Comparison of ENCODE assay signal across 29 mouse cellular contexts in genomic region chr7:131880150-131880549, GRCm38 (mm10).
DNase-seq lines count a peak whose midpoint lies in the region; ATAC-seq and TF ChIP-seq lines count a peak whose summit lies in the region.
"Had no signal": no experiment of that assay in that cellular context is flagged by ENCODE, and none has a peak within 500 bp of the region (broad histone marks: within the 10 kb centered on the region; RNA-seq: fewer than 3 reads in every experiment).

No protein-coding gene starts in this region.

- H3K27ac ChIP-seq in embryonic facial prominence, embryonic 14.5 days (replicated peaks; ENCODE audit: low read depth, low read length), result no peak overlapping the region
- no peak overlapping the region for H3K27ac ChIP-seq in stomach, embryonic 14.5 days (ENCODE audit: low read length)
- H3K27ac ChIP-seq in midbrain, embryonic 15.5 days, result no peak overlapping the region
- H3K27ac ChIP-seq: forebrain, embryonic 10.5 days; gastrocnemius, adult 2 months; heart, adult 2 months; heart, embryonic 13.5 days; hindbrain, embryonic 10.5 days; hindbrain, embryonic 15.5 days; liver, embryonic 14.5 days; midbrain, embryonic 10.5 days had no signal

- ATAC-seq in embryonic facial prominence, embryonic 14.5 days (ENCODE audit: low read depth), result peak; percentile 33; the same call in 1 of the 2 replicates
- ATAC-seq in stomach, embryonic 14.5 days (ENCODE audit: insufficient number of reproducible peaks, insufficient read depth, low FRiP score, low read depth), result peak; percentile 63; the same call in 1 of the 2 replicates
- no peak for ATAC-seq in midbrain, embryonic 15.5 days (replicated peaks)
- ATAC-seq: CD4-positive, CD25-positive, alpha-beta regulatory T cell, adult 4 months; forebrain, embryonic 16.5 days; inflammation-experienced regulatory T-cells, adult 6 months; midbrain, embryonic 16.5 days had no signal

- H3K9ac ChIP-seq in embryonic facial prominence, embryonic 14.5 days (ENCODE audit: low read depth, low read length), result no peak overlapping the region
- no peak overlapping the region for H3K9ac ChIP-seq in stomach, embryonic 14.5 days (replicated peaks; ENCODE audit: low read depth, low read length)
- no peak overlapping the region for H3K9ac ChIP-seq in midbrain, embryonic 15.5 days
- H3K9ac ChIP-seq: heart, embryonic 13.5 days; hindbrain, embryonic 15.5 days; liver, embryonic 14.5 days had no signal

- no peak for TF ChIP-seq CTCF in lung, adult 2 months (IDR thresholded peaks at IDR 0.05; ENCODE audit: insufficient read depth, low read length)

- DNase-seq in embryonic facial prominence, embryonic 14.5 days (ENCODE audit: low spot score), result no peak
- peak; percentile 15 for DNase-seq in lung, adult 2 months
- DNase-seq in lung, postnatal 10 days, result peak; percentile 48
- DNase-seq in retina, postnatal 1 day, result no peak
- DNase-seq in cerebellum, adult 9-10 months, result no peak
- DNase-seq: adrenal gland, adult 8-10 months; cerebellum, adult 2 months; cerebellum, postnatal 25 days; gastrocnemius, adult 2 months; heart, adult 2 months; heart, postnatal 10 days; kidney, adult 11 months; layer of hippocampus, adult 9-11 months; liver; right cerebral cortex, adult 18-20 months; spleen, adult 18-20 months; thymus, postnatal 14 days had no signal

- peaks cover 15% of the 10 kb centered on the region; the same call in 1 of the 2 replicates for H3K27me3 ChIP-seq in embryonic facial prominence, embryonic 14.5 days (replicated peaks; ENCODE audit: control insufficient read depth, insufficient read depth, low read length)
- no peaks in the 10 kb centered on the region for H3K27me3 ChIP-seq in stomach, embryonic 14.5 days (ENCODE audit: control insufficient read depth, insufficient read depth, low read length)
- H3K27me3 ChIP-seq in midbrain, embryonic 15.5 days (replicated peaks), result peaks cover 20% of the 10 kb centered on the region

- no peak overlapping the region for H3K4me2 ChIP-seq in embryonic facial prominence, embryonic 14.5 days (ENCODE audit: low read depth, low read length)
- no peak overlapping the region for H3K4me2 ChIP-seq in stomach, embryonic 14.5 days (replicated peaks; ENCODE audit: low read depth, low read length)
- no peak overlapping the region for H3K4me2 ChIP-seq in midbrain, embryonic 15.5 days
- H3K4me2 ChIP-seq: heart, embryonic 13.5 days; hindbrain, embryonic 15.5 days had no signal

- no peaks in the 10 kb centered on the region for H3K36me3 ChIP-seq in embryonic facial prominence, embryonic 14.5 days (ENCODE audit: control insufficient read depth, insufficient read depth, low read length)
- no peaks in the 10 kb centered on the region for H3K36me3 ChIP-seq in stomach, embryonic 14.5 days (ENCODE audit: control insufficient read depth, insufficient read depth, low read length)
- no peaks in the 10 kb centered on the region for H3K36me3 ChIP-seq in midbrain, embryonic 15.5 days (replicated peaks)
- H3K36me3 ChIP-seq: forebrain, embryonic 10.5 days; heart, embryonic 13.5 days; hindbrain, embryonic 10.5 days; hindbrain, embryonic 15.5 days; midbrain, embryonic 10.5 days had no signal

- TF ChIP-seq POLR2A in lung, adult 2 months (IDR thresholded peaks at IDR 0.05; ENCODE audit: borderline replicate concordance, extremely low read depth, low read depth, low read length), result no peak

- WGBS in embryonic facial prominence, embryonic 14.5 days, result 67% methylated on average over 5 of the region's 5 CpGs
- 60% methylated on average over 5 of the region's 5 CpGs for WGBS in lung, adult 2 months
- WGBS in stomach, embryonic 14.5 days, result 66% methylated on average over 5 of the region's 5 CpGs
- WGBS in midbrain, embryonic 15.5 days, result 92% methylated on average over 5 of the region's 5 CpGs

- H3K4me3 ChIP-seq in embryonic facial prominence, embryonic 14.5 days (ENCODE audit: low read depth, low read length), result no peak overlapping the region
- H3K4me3 ChIP-seq in lung, adult 2 months (replicated peaks; ENCODE audit: extremely low read depth, low read depth, low read length), result no peak overlapping the region
- no peak overlapping the region for H3K4me3 ChIP-seq in stomach, embryonic 14.5 days (ENCODE audit: low read depth, low read length)
- H3K4me3 ChIP-seq in midbrain, embryonic 15.5 days, result no peak overlapping the region
- H3K4me3 ChIP-seq: forebrain, embryonic 10.5 days; gastrocnemius, adult 2 months; heart, adult 2 months; heart, embryonic 13.5 days; hindbrain, embryonic 10.5 days; hindbrain, embryonic 15.5 days; midbrain, embryonic 10.5 days had no signal

- no peaks in the 10 kb centered on the region for H3K4me1 ChIP-seq in embryonic facial prominence, embryonic 14.5 days (ENCODE audit: control insufficient read depth, insufficient read depth, low read length)
- H3K4me1 ChIP-seq in lung, adult 2 months (ENCODE audit: control insufficient read depth, insufficient read depth, low read length), result no peaks in the 10 kb centered on the region
- no peaks in the 10 kb centered on the region for H3K4me1 ChIP-seq in stomach, embryonic 14.5 days (ENCODE audit: control insufficient read depth, insufficient read depth, low read length)
- H3K4me1 ChIP-seq in midbrain, embryonic 15.5 days, result no peaks in the 10 kb centered on the region
- H3K4me1 ChIP-seq: heart, embryonic 13.5 days; hindbrain, embryonic 15.5 days had no signal

- no peaks in the 10 kb centered on the region for H3K9me3 ChIP-seq in embryonic facial prominence, embryonic 14.5 days (ENCODE audit: control insufficient read depth, low read length)
- no peaks in the 10 kb centered on the region for H3K9me3 ChIP-seq in stomach, embryonic 14.5 days (ENCODE audit: control insufficient read depth, low read depth, low read length)
- H3K9me3 ChIP-seq in midbrain, embryonic 15.5 days, result no peaks in the 10 kb centered on the region
- H3K9me3 ChIP-seq: forebrain, embryonic 10.5 days; heart, embryonic 13.5 days; hindbrain, embryonic 10.5 days; hindbrain, embryonic 15.5 days; midbrain, embryonic 10.5 days had no signal

Comparison
In these comparisons a context has a peak if more than half of its experiments do, and no peak if none do; other contexts are left out.
1. DNase-seq: peak in lung, adult 2 months (single experiment) and lung, postnatal 10 days (single experiment); none in embryonic facial prominence, embryonic 14.5 days (single experiment), retina, postnatal 1 day (single experiment) and cerebellum, adult 9-10 months (single experiment).